Mouse (Mus musculus) right cerebral cortex, postnatal 4 days (tissue): Measurements from ENCODE around the gene Kitl.
A peak's percentile ranks its signal among the peaks of the same experiment; 100 is the strongest.

Experiments
- DNase-seq: peaks from one replicate; pipeline ENCODE4 v3.0.0-alpha.2; 2022

Kitl gene

GRCm38 (mm10) chr10:100030980-100031516 is 15.6 kb downstream of the Kitl start:
- no peak for DNase-seq

GRCm38 (mm10) chr10:100031631-100032030 is 16.2 kb downstream of the Kitl start:
- no peak for DNase-seq

DNA sequence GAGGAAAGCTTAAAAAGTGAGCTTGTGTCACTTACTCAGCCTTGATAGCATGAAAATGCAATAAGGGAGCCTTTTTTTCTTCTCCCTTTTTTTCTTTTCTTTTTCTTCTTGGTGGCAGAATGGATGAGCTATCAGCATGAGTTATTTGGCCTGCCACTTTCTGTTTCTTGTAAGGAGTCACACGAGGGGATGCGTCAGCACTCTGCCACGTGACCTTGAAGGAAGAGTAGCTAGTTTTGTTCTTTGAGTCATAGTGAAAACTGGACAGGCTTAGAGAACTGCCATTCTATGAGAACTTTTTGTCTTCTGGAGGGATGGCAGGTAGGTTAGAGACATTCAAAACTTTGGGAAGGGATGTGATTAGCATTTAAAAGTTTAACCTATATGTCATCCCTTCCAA is 17.1 kb downstream of the Kitl start:
- no peak for DNase-seq

- no peak for DNase-seq
Observed at GRCm38 (mm10) chr10:100036021-100036420, 20.6 kb downstream of the Kitl start.

GRCm38 (mm10) chr10:100038342-100038898 is 23.0 kb downstream of the Kitl start:
- no peak for DNase-seq

DNA sequence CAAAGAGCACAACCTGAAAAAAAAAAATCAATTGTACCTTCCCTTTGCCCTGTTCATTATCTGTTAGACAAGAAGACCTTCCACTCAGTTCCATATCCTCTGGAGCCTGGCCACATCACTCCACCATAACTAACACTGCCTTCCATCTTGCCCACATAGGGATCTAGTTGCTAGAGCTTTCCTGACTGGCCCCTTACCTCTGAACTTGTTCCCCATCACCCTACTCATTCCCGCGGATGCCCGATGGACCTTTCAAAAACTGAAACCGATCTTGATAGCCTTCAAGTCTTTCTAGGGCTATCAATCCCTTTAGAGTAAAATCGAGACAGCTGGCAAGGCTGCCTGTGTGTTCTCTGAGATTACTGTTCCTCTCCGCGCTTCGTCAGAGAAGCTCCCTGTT is 23.6 kb downstream of the Kitl start:
- no peak for DNase-seq

DNA sequence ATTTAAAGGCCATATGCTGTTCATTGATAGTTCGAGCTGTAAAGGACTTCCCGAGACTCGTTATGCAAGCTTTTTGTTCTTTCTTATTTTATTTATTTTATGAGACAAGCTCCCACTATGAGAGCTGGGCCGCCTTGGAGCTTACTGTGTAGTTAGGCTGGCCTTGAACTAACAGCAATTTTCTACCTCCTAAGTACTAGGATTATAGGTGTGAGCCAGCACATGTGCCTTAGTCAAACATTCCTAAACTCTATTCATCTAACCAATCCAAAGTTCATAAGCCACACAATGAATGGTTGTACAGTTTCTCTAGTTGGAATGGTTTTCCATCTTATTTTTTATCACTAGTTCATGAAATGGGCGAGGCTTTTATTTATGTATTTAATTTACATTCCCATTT is 28.3 kb downstream of the Kitl start:
- DNase-seq, result no peak

- no peak for DNase-seq
Observed at GRCm38 (mm10) chr10:100044153-100044552, 28.7 kb downstream of the Kitl start.

- no peak for DNase-seq
Observed at GRCm38 (mm10) chr10:100051146-100051783, 35.8 kb downstream of the Kitl start.

DNA sequence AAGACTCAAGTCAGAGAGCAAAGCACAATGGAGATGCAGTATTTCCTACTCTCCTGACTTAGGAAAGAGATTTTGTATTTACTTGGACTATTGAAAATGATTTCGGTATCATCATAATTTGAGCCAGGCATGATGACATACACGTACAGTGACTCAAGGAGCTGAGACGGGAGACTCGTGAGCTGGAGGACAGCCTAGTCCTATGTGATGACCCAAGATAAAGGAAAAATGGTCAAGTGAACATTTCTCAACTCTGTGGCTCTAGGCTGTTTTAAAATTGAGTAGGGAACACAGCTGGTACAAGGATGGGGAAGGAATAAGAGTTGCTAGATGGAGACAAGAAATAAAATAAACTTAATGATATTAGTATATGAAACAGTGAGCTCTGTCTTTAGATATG is 37.0 kb downstream of the Kitl start:
- DNase-seq, result no peak

DNA sequence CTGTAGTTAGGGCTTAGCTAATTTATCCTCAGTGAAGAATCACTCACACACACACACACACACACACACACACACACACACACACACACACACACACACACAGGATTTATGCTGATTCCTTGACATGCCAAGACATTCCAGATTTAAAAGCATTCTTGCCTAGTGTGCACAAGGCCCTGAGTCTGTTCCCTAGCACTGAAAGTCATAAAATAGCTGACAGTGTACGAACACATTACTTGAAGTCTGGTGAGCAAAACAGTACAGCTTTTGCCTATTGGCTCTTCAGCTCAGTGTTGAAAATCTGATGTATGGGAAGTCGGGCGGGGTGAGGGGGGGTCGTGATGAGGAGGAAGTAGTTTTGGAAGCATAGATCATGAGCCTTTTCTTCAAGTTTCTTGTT is 37.5 kb downstream of the Kitl start:
- no peak for DNase-seq

GRCm38 (mm10) chr10:100054006-100054405 is 38.6 kb downstream of the Kitl start:
- no peak for DNase-seq

GRCm38 (mm10) chr10:100055082-100055481 is 39.7 kb downstream of the Kitl start:
- DNase-seq, result no peak

DNA sequence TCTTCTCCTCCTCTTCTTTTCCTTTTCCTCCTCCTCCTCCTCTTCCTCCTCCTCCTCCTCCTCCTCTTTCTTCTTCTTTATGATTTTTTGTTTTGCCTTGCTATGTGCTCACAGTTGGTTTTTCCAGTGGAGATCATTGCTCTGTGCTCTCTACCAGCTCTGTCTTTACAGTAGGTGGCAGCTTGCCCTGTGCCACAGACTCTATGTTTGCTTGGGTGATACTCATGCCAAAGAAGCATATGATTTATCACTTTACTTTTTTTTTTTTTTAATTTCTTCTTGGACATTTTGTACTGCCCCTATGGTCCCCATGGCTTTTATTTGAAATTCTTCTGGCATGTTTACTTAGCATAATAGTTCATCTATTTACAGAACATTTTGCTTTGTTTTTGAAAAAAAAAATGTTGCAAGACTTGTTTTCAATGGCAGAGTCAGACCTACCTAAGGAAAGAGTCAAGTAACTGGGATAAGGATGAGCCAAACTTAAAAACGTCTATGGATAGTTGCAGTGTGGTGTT is 41.7 kb downstream of the Kitl start:
- DNase-seq, result no peak

DNA sequence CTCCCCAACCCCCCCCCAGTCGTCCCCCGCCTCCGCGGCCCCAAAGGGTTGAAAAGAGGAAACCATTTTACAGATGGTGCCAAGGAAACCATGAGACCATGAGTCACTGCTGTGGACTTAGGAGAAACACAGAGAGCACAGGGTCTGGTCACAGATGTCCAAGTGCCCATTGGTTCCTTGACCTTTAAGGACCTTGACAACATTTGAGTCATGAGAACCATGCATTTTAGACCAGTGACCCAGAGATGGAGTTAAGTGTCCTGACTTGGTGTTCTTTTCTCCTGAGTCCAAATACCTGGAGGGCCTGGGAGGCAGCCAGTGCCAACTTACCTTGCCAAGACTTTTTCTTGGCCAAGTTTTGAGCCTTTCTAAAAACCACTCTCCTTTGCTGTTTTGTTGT is 43.9 kb downstream of the Kitl start:
- DNase-seq, result no peak

DNA sequence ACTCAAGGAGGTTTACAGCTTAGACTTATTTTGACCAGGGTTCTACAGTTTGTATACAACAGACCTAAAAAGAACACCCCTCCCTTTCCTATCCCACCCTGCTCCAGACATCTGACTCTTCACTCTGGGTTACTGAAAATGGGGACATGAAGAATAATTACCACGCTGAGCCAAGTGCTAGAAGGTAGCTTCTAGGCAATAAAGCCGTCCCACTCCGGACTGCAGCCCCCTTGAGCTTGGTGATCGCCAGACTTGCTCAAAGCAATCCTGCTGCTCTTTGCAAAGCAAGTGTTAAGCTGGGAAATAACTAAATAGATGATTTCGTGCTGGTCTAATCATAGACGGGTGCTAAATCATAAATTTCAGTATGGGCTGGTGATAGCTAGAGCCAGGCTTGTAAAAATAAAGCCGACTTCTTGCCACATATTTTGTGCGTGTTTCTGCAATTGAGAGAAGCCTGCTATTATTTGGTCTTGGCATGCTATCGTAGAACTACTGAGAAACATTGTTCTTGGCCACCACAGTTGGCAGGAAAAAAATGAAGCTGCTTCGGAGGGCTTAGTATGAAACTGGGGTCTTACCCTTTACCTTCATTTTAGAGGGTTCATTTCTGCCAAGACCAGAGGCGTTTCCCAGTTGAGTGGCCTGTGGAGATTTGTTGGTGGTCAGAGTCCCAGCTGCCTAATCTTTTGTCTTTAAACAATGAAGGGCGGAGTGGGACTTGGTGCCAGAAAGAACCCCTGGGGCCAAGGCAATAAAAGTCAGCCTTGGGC is 50.3 kb downstream of the Kitl start:
- no peak for DNase-seq

GRCm38 (mm10) chr10:100066374-100066773 is 50.9 kb downstream of the Kitl start:
- no peak for DNase-seq

DNA sequence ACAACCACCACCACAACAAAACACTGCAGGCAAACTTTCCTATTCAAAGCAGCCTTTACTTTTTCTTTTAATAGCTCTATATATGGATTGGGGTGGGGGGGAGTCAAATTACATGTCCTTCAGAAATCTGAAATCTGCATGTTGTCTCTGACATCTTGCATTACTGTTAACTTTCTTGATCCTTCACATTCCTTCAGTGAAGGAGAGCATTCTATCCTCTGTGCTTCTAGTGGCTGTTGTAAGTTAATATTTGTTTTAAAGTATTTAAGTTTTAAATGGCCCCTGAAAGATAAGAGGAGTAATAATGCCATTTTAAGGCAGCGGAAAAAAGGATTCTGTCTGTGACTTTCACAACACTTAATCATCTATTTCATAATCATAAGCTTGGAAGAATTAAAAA is 57.2 kb downstream of the Kitl start:
- DNase-seq, result no peak

GRCm38 (mm10) chr10:100073092-100073491 is 57.7 kb downstream of the Kitl start:
- DNase-seq, result no peak

DNA sequence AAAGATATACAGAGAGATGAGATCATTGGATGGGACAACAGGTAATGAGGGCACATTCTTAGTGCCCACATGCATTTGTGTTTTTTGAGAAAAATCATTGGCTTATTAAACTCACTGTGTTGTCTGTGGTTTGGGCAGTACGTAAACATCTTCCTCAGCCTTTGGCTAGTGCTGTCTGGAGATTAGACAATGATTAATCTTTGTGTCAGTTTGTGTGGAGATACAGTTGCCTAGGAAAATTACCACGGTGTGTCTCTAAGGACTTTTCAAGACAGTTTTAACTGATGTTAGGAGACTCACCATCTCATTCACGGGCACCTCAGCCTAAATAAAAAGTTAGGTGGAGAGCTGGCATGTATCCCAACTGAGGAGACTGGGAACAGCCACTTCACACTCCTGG is 85.7 kb downstream of the Kitl start:
- no peak for DNase-seq

DNA sequence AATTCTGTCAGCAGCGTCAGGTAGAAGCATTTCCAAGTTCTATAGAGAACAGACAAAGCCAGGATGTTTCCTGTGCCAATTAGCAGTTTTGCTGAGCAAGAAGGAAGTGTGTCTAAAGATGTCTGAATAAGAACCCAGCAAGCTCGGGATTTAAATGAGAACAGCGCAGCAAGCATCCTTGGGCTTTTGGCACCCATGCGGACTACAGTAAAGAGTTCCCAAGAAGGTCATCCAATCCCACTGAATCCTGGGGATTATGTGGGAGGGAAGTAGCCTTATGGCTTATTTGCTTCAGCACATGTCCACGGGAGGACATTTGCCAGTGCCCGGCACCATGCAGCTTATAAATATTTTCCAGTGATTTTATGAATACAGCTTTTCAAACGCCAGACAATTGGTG is 95.8 kb downstream of the Kitl start:
- peak; percentile 6 for DNase-seq

GRCm38 (mm10) chr10:100115570-100115969 is 100.1 kb downstream of the Kitl start:
- DNase-seq, result no peak

DNA sequence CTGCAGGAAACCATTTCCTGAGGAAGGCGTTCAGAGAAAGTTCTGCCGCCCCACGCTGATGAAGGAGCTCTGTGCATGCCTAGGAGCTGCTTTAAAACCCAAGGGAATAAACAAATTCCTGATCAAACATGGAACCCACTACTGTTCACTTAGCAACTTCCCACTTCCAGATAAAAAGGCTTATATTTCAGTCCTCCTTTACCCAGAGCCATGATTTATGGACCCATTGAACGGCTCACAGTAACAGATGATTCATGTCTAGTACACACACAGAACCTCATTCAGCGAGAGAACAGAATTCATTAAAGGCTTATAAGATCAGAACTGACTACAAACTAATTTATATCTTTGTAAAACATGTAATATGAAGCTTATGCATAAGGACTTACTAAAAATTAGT is 109.0 kb downstream of the Kitl start:
- DNase-seq, result no peak
